Mouse (Mus musculus): ENCODE measurements around the gene Zfp553. TPM values are rescaled to one million over a fixed set of nuclear protein-coding genes. Genes with fewer than 3 reads are reported as not detected.

Zfp553 gene
- total RNA-seq (2023): 8.8 to 11.3 TPM (median 10.0 TPM) in 4 replicates

DNA sequence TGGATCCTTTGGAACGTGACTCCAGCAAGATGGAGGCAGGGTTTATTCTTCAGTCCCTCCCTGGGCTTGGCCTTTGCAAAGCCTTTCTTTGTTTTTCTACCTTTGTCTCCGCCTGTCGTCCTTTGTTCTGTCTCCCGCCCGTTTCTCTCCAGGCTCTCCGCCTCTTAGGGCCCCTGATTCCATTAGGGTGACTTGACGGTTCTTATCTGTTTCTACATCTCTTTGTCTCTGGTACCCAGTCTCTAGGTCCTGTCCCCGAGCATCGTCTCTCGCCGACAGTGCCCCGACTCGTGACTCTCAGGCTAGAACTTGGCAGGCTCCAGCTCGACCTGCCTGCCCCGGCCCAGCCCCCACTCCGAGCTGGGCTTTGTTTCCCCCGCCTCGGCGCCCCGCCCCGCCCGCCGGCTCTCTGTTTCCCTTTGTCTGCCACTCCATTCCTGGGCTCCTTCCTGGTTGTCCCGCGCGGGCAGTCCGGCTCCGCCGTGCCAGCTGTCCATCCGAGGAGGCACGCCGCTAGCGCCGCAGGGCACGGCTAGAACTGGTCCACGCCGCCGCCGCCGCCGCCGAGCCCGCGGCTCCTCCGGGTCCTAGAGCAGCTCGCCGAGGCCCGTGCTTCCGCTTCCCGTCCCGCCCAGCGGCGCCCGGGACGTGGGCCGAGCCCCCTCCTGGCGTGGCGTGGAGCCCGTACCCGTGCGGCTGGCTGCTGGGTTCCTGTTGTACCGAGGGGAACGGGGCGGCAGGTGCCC lies at the start of gene Zfp553, which contains the start of gene Sept1:
TSS of gene Zfp553 (plus strand) at position 440 of the 746 bp plus-strand sequence.
TSS of gene Sept1 (minus strand) at position 509 of the 746 bp plus-strand sequence.

GRCm38 (mm10) chr7:127195544-127196295 lies 37.1 kb upstream of the Zfp553 start, which contains the start of gene Cd2bp2:
Gene Cd2bp2 (minus strand): TSS chr7:127196050.

GRCm38 (mm10) chr7:127208295-127208552 lies 24.6 kb upstream of the Zfp553 start, which contains the start of gene Tbc1d10b:
Gene Tbc1d10b (minus strand): TSS chr7:127208468.

GRCm38 (mm10) chr7:127208553-127209438 lies 24.1 kb upstream of the Zfp553 start, which contains the start of gene Mylpf:
Gene Mylpf (plus strand): TSS chr7:127208890.

DNA sequence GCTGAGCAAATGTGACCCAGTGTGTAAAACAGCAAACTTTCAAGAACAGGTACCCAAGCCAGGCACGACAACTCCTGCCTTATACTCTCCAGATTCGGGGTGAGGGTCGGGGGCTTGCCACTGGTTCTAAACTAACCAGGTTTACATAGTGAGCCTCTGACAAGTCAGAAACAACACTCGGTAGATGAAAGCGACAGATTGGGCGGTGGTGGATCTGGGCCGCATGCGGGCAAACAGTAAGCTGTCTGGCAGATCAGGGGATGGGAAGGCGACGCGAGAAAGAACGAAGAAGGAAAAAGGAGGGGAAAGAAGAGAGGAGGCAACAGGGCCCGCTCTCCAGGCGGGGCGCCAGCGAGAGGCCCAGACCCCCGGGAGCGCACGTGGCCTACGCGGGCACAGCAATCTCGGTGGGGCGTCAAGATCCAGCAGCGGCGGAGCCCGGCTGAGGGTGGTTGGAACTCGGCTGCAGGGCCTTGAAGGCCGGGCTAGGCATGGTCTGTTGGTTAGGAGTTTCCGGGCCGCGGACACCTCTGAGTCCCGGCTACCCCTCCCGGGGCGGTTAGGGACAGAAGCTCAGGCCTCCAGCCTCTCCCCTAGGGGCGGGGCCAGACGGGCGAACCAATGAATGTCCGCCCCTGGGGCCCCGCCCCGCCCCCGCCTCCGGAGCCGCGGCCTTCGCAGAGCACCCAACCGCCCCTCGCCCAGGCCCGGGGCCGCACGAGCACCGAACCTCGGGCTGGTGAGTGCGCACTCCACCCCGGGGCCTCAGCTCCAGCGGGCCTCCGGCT lies 11.2 kb downstream of the Zfp553 start, which contains the start of gene Zfp771:
TSS of gene Zfp771 (plus strand) at position 405 of the 788 bp plus-strand sequence.

DNA sequence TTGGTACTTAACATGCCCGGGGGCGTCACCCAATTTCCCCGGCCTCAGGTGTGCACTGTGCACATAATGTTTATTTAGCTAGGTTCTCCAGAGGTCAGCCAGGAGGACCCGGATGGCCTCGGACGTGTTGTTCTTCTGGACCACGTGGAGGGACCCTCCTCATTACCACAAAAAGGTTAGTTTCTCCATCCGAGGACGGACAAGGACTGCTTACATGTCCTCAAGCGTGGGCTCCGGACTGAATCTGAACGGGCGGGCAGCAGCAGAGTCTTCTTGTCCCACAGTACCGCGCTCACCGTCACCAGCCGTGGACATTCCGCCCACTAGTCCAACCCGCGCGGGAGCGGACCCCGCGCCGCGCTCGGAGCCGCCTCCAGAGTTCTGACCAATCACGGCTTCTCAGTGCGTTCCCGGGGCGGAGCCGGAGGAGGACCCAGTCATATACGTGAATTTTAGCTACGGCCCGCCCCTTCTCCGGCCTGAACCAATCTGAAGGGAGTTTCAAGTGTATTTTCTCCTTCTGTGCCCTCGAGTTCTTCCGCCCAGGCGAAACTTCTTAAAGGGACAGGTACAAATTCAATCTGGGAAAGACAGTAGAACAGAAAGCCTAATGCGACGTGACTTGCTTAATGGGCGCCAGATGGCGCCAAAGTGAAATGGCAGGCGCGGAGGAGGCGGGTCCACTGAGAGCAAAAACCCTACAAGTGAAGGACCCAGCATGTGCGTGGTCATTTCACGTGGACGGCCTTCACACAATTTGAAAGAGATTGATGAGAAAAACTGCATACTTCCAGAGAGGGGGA lies 27.6 kb downstream of the Zfp553 start, which contains the start of gene Dctpp1:
TSS of gene Dctpp1 (minus strand) at position 401 of the 803 bp plus-strand sequence.

DNA sequence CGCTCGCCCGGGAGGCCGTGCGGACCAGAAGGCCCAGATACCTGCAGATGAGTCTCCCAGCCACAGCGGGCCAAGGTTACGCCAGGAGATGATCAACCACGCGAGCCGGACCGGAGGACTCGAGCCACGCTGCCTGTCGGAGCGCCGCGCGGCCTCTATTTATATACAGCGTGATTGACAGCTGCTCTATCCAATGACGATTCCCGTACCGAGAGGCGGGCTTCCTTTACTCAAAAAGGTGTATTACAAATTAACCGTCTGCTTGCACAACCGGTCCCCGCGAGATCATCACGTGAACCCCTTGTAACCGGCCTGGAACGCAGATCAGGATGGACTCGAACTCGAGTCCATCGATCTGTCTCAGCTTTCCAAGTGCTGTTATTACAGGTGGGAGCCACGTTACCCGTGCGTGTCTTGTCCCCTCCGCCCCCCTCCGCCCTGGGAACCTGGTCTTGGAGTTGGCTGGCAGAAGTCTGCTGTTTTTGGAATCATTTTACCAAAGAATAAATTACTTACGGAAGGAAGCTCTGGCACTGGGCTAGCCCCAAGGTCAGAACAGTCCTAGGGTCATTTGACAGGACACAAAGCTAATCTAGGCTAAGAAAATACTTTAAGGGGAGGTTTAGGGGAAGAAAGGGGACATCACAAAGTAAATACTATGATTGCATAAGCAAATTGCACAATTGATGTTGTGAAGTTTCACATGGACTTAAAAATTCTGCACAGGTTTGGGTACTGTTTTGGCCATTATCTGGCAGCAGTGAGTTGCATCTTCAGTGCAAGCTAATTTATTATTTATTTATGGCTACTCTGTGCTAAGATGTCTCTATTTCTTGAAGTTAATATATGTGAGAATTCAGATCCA lies 41.3 kb downstream of the Zfp553 start, which contains the start of gene Sephs2:
TSS of gene Sephs2 (minus strand) at position 131 of the 865 bp plus-strand sequence.

Other genes with a start within 250 kb of the Zfp553 start
- 40.5 to 49.3 TPM (median 44.5 TPM) in 4 replicates for gene Mvp, start 218.4 kb upstream of the Zfp553 start, total RNA-seq (2023)
- gene Pagr1b, start 216.6 kb upstream of the Zfp553 start, total RNA-seq (2023): 3.2 to 10.6 TPM (median 8.7 TPM) in 3 of 4 replicates, not detected in the other
- gene Pagr1a, start 215.7 kb upstream of the Zfp553 start, total RNA-seq (2023): 10.5 to 44.7 TPM (median 14.2 TPM) in 4 replicates
- 7.4 to 42.0 TPM (median 30.9 TPM) in 4 replicates for gene Gm42742, start 212.0 kb upstream of the Zfp553 start, total RNA-seq (2023)
- gene Prrt2, start 211.8 kb upstream of the Zfp553 start, total RNA-seq (2023): 1.4 to 2.1 TPM (median 1.8 TPM) in 3 of 4 replicates, not detected in the other
- gene Maz, start 206.0 kb upstream of the Zfp553 start, total RNA-seq (2023): 210 to 225 TPM (median 222 TPM) in 4 replicates
- gene Kif22, start 190.6 kb upstream of the Zfp553 start, total RNA-seq (2023): 1.3 to 3.1 TPM (median 2.1 TPM) in 4 replicates
- gene Zg16, start 145.7 kb upstream of the Zfp553 start, total RNA-seq (2023): 0.98 to 4.6 TPM (median 1.9 TPM) in 3 of 4 replicates, not detected in the other
- 51.6 to 60.7 TPM (median 59.8 TPM) in 4 replicates for gene AI467606, start 141.7 kb upstream of the Zfp553 start, total RNA-seq (2023)
- 0.37 TPM in 1 of 4 replicates, not detected in the others for gene Qprt, start 110.8 kb upstream of the Zfp553 start, total RNA-seq (2023)
- gene Spn, start 95.2 kb upstream of the Zfp553 start, total RNA-seq (2023): 5.3 to 6.6 TPM (median 5.9 TPM) in 4 replicates
- gene Cd2bp2, start 37.0 kb upstream of the Zfp553 start, total RNA-seq (2023): 69.5 to 80.2 TPM (median 75.6 TPM) in 4 replicates
- 49.9 to 72.7 TPM (median 65.7 TPM) in 4 replicates for gene Tbc1d10b, start 24.6 kb upstream of the Zfp553 start, total RNA-seq (2023)
- 4.1 to 8.2 TPM (median 5.3 TPM) in 4 replicates for gene Mylpf, start 24.2 kb upstream of the Zfp553 start, total RNA-seq (2023)
- 398 to 439 TPM (median 400 TPM) in 4 replicates for gene Sept1, start 69 bp downstream of the Zfp553 start, total RNA-seq (2023)
- 11.6 to 23.5 TPM (median 13.5 TPM) in 4 replicates for gene Zfp771, start 11.2 kb downstream of the Zfp553 start, total RNA-seq (2023)
- 14.3 to 19.5 TPM (median 15.7 TPM) in 4 replicates for gene Dctpp1, start 27.6 kb downstream of the Zfp553 start, total RNA-seq (2023)
- 24.1 to 28.3 TPM (median 25.3 TPM) in 4 replicates for gene Sephs2, start 41.0 kb downstream of the Zfp553 start, total RNA-seq (2023)
- 114 to 124 TPM (median 119 TPM) in 4 replicates for gene Itgal, start 63.2 kb downstream of the Zfp553 start, total RNA-seq (2023)
- 2.3 to 4.1 TPM (median 3.3 TPM) in 4 replicates for gene Zfp768, start 112.5 kb downstream of the Zfp553 start, total RNA-seq (2023)
- gene Zfp747, start 143.0 kb downstream of the Zfp553 start, total RNA-seq (2023): 11.6 to 15.7 TPM (median 12.1 TPM) in 4 replicates
- gene 9130019O22Rik, start 154.1 kb downstream of the Zfp553 start, total RNA-seq (2023): 2.9 to 4.1 TPM (median 3.2 TPM) in 4 replicates
- 4.6 to 7.8 TPM (median 6.1 TPM) in 4 replicates for gene E430018J23Rik, start 160.6 kb downstream of the Zfp553 start, total RNA-seq (2023)
- 7.5 to 9.6 TPM (median 9.1 TPM) in 4 replicates for gene Zfp764, start 173.8 kb downstream of the Zfp553 start, total RNA-seq (2023)
- 12.3 to 17.4 TPM (median 14.9 TPM) in 4 replicates for gene Zfp688, start 189.0 kb downstream of the Zfp553 start, total RNA-seq (2023)
- 4.0 to 6.0 TPM (median 4.9 TPM) in 4 replicates for gene Zfp689, start 216.1 kb downstream of the Zfp553 start, total RNA-seq (2023)
- 136 to 150 TPM (median 139 TPM) in 4 replicates for gene Prr14, start 226.6 kb downstream of the Zfp553 start, total RNA-seq (2023)
- 294 to 330 TPM (median 310 TPM) in 4 replicates for gene Fbrs, start 246.1 kb downstream of the Zfp553 start, total RNA-seq (2023)